Mouse (Mus musculus): ENCODE data around the gene Pou2f1. TPM values are rescaled to one million over a fixed set of nuclear protein-coding genes. Genes with fewer than 3 reads are reported as not detected.

The Pou2f1 gene
- polyA plus RNA-seq, 1 experiment from 2014 or later: 15.5 TPM

DNA sequence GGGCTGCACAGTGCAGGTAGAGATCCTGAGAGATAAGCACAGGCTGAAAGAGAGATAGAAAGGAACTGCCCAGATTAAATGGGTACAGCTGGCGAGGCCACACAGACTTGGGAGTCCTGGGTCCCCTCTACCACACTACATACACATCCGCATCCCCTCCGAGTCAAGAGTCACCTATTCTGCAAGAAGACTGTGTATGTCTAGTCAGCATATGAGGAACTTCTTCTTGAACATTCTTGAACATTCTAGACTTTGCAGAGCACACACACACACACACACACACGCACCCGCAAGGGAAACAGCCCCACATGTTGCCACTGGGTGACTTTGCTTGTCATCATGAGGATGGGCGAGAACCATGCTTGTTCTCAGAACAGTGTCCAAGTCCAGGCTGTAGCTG lies 173.9 kb downstream of the Pou2f1 start:
- 85% methylated on average over 6 of the region's 6 CpGs for WGBS
- no peak overlapping the region for H3K9ac ChIP-seq (ENCODE audit: low read depth, low read length)
- ATAC-seq (replicated peaks; ENCODE audit: low FRiP score): 0 out of 2 replicates have a peak, but pooled peaks have one; percentile 5

GRCm38 (mm10) chr1:165828173-165828572 lies 174.3 kb downstream of the Pou2f1 start:
- DNase-seq (ENCODE audit: low spot score): no peak
- Histone ChIP-seq H3K4me3 (ENCODE audit: low read depth, low read length) (no peak overlapping the region), H3K4me2 (no peak overlapping the region), H3K4me1 (replicated peaks; ENCODE audit: control insufficient read depth, insufficient read depth, low read length) (no peaks in the 10 kb centered on the region), H3K9me3 (ENCODE audit: control insufficient read depth, low read length) (no peaks in the 10 kb centered on the region), H3K36me3 (ENCODE audit: control insufficient read depth, insufficient read depth, low read length) (no peaks in the 10 kb centered on the region), H3K9ac (ENCODE audit: low read depth, low read length) (no peak overlapping the region), H3K27ac (ENCODE audit: low read depth, low read length) (no peak overlapping the region), H3K27me3 (replicated peaks; ENCODE audit: control insufficient read depth, insufficient read depth, low read length) (no peaks in the 10 kb centered on the region)
- 79% methylated on average over 5 of the region's 5 CpGs for WGBS
- ATAC-seq (replicated peaks; ENCODE audit: low FRiP score): no peak

More for the DNA sequence above, 173.9 kb downstream of the Pou2f1 start:
- no peaks in the 10 kb centered on the region for H3K4me1 ChIP-seq (replicated peaks; ENCODE audit: control insufficient read depth, insufficient read depth, low read length)
- no peaks in the 10 kb centered on the region for H3K36me3 ChIP-seq (ENCODE audit: control insufficient read depth, insufficient read depth, low read length)
- no peak overlapping the region for H3K27ac ChIP-seq (ENCODE audit: low read depth, low read length)
- no peak overlapping the region for H3K4me3 ChIP-seq (ENCODE audit: low read depth, low read length)
- H3K27me3 ChIP-seq (replicated peaks; ENCODE audit: control insufficient read depth, insufficient read depth, low read length): no peaks in the 10 kb centered on the region
- H3K4me2 ChIP-seq: no peak overlapping the region
- no peaks in the 10 kb centered on the region for H3K9me3 ChIP-seq (ENCODE audit: control insufficient read depth, low read length)
- no peak for DNase-seq (ENCODE audit: low spot score)

DNA sequence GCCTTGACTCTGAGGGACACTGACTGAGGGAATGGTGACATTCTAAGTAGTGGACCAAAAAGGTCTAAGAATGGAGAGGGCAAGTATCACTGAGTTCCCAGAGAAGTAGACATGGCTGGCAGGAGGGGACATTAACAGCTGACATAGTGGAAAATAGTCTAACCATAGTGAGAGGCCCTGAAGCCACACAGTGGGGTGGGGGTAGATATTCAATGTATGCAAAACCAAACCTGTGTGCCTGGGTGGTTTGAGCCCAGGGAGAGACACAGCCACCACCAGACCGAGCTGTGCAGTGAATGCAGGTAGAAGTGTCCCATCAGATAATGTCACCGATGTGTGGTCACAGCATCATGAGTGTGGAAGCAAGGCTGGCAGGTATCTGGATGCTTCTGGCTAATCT lies 180.4 kb downstream of the Pou2f1 start:
- Histone ChIP-seq H3K4me1 (replicated peaks; ENCODE audit: control insufficient read depth, insufficient read depth, low read length) (peaks cover 21% of the 10 kb centered on the region), H3K9me3 (ENCODE audit: control insufficient read depth, low read length) (no peaks in the 10 kb centered on the region), H3K9ac (ENCODE audit: low read depth, low read length) (no peak overlapping the region), H3K27ac (ENCODE audit: low read depth, low read length) (no peak overlapping the region), H3K36me3 (ENCODE audit: control insufficient read depth, insufficient read depth, low read length) (no peaks in the 10 kb centered on the region), H3K4me3 (ENCODE audit: low read depth, low read length) (no peak overlapping the region), H3K27me3 (replicated peaks; ENCODE audit: control insufficient read depth, insufficient read depth, low read length) (no peaks in the 10 kb centered on the region), H3K4me2 (no peak overlapping the region)
- no peak for ATAC-seq (replicated peaks; ENCODE audit: low FRiP score)
- WGBS: 71% methylated on average over 2 of the region's 2 CpGs
- no peak for DNase-seq (ENCODE audit: low spot score)

GRCm38 (mm10) chr1:165819147-165819546 lies 183.3 kb downstream of the Pou2f1 start:
- peaks cover 21% of the 10 kb centered on the region for H3K4me1 ChIP-seq (replicated peaks; ENCODE audit: control insufficient read depth, insufficient read depth, low read length)
- ATAC-seq (replicated peaks; ENCODE audit: low FRiP score) (no peak), DNase-seq (ENCODE audit: low spot score) (no peak)
- H3K9me3 ChIP-seq (ENCODE audit: control insufficient read depth, low read length): no peaks in the 10 kb centered on the region
- 68% methylated on average over 4 of the region's 4 CpGs for WGBS
- no peak overlapping the region for H3K9ac ChIP-seq (ENCODE audit: low read depth, low read length)
- H3K4me2 ChIP-seq: no peak overlapping the region
- no peak overlapping the region for H3K4me3 ChIP-seq (ENCODE audit: low read depth, low read length)
- H3K27ac ChIP-seq (ENCODE audit: low read depth, low read length): peak overlapping the region; percentile 34; the same call in 1 of the 2 replicates
- H3K36me3 ChIP-seq (ENCODE audit: control insufficient read depth, insufficient read depth, low read length): no peaks in the 10 kb centered on the region
- no peaks in the 10 kb centered on the region for H3K27me3 ChIP-seq (replicated peaks; ENCODE audit: control insufficient read depth, insufficient read depth, low read length)

DNA sequence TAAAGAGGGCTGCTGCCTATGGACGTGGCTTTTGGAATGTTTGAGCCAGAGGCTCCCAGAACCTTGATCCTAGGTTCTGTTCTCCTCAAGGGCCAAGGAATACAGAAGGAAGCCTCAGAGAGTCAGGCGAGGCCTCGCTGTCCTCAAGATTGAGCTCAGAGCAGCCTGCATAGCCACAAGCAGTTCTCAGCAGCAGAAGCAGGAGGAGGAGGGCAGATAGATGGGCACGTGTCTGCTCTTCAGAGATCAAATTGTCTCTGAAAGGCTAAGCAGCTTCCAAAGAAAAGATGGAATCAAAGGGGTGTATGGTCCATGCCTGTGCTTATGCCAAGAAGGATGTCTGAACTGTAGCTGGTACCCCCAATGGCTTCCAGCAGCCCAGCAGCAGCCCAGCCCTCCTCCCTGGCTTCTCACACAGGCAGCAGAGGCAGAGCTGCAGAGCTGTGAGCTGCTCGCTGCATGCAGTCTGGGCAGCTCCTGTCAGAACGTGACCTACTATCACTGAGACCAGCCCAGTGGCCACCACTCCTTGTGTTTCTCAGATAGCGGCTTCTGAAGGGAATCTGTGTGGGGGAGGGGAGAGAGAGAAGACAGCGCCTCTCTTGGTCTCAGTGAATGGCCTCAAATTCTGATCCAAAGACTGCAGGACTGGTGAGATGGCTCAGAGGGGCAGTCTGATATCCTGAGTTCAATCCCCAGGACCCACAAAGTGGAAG lies 184.2 kb downstream of the Pou2f1 start:
- H3K4me2 ChIP-seq: peak overlapping the region; percentile 33
- H3K4me1 ChIP-seq (replicated peaks; ENCODE audit: control insufficient read depth, insufficient read depth, low read length): peaks cover 21% of the 10 kb centered on the region
- DNase-seq (ENCODE audit: low spot score) (peak; percentile 71), ATAC-seq (replicated peaks; ENCODE audit: low FRiP score) (peak; percentile 99)
- peak overlapping the region; percentile 51 for H3K9ac ChIP-seq (ENCODE audit: low read depth, low read length)
- no peaks in the 10 kb centered on the region for H3K9me3 ChIP-seq (ENCODE audit: control insufficient read depth, low read length)
- H3K36me3 ChIP-seq (ENCODE audit: control insufficient read depth, insufficient read depth, low read length): no peaks in the 10 kb centered on the region
- whole genome bisulfite sequencing: 19% methylated on average over 8 of the region's 8 CpGs
- no peaks in the 10 kb centered on the region for H3K27me3 ChIP-seq (replicated peaks; ENCODE audit: control insufficient read depth, insufficient read depth, low read length)
- no peak overlapping the region for H3K4me3 ChIP-seq (ENCODE audit: low read depth, low read length)
- H3K27ac ChIP-seq (ENCODE audit: low read depth, low read length): peak overlapping the region; percentile 70

- DNase-seq (ENCODE audit: low spot score) (no peak), ATAC-seq (replicated peaks; ENCODE audit: low FRiP score) (0 out of 2 replicates have a peak, but pooled peaks have one; percentile 0)
- H3K36me3 ChIP-seq (ENCODE audit: control insufficient read depth, insufficient read depth, low read length): no peaks in the 10 kb centered on the region
- peaks cover 21% of the 10 kb centered on the region for H3K4me1 ChIP-seq (replicated peaks; ENCODE audit: control insufficient read depth, insufficient read depth, low read length)
- no peaks in the 10 kb centered on the region for H3K9me3 ChIP-seq (ENCODE audit: control insufficient read depth, low read length)
- no peak overlapping the region for H3K4me3 ChIP-seq (ENCODE audit: low read depth, low read length)
- H3K27me3 ChIP-seq (replicated peaks; ENCODE audit: control insufficient read depth, insufficient read depth, low read length): no peaks in the 10 kb centered on the region
- no peak overlapping the region; the same call in 1 of the 2 replicates for H3K4me2 ChIP-seq
- H3K9ac ChIP-seq (ENCODE audit: low read depth, low read length): no peak overlapping the region; the same call in 1 of the 2 replicates
- 65% methylated on average over 9 of the region's 9 CpGs for WGBS
- no peak overlapping the region for H3K27ac ChIP-seq (ENCODE audit: low read depth, low read length)
These were observed 185.2 kb downstream of the Pou2f1 start for GRCm38 (mm10) chr1:165817264-165817663.

DNA sequence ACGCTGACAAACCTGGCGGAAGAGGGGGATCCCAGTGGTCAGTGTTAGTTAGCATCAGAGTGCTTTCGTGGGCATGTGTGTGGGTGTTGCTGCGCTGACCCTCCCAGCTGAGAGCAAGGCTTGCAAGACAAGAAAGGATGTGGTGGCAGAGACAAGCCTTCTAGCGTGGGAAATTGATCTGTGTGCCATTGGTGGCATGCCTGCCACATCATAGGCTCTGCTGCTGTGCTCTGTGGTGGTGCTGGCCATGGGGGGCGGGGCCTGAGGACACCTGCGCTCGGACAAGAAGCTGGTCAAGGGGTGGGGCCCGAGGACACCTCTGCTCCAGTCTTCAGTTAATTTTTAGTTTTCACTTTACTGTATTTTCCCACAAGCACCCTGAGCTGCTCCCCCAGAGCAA lies 186.1 kb downstream of the Pou2f1 start:
- ATAC-seq (replicated peaks; ENCODE audit: low FRiP score) (no peak), DNase-seq (ENCODE audit: low spot score) (no peak)
- Histone ChIP-seq H3K4me1 (replicated peaks; ENCODE audit: control insufficient read depth, insufficient read depth, low read length) (peaks cover 21% of the 10 kb centered on the region), H3K27ac (ENCODE audit: low read depth, low read length) (no peak overlapping the region), H3K27me3 (replicated peaks; ENCODE audit: control insufficient read depth, insufficient read depth, low read length) (no peaks in the 10 kb centered on the region), H3K4me2 (no peak overlapping the region), H3K9ac (ENCODE audit: low read depth, low read length) (no peak overlapping the region), H3K9me3 (ENCODE audit: control insufficient read depth, low read length) (no peaks in the 10 kb centered on the region), H3K36me3 (ENCODE audit: control insufficient read depth, insufficient read depth, low read length) (no peaks in the 10 kb centered on the region), H3K4me3 (ENCODE audit: low read depth, low read length) (no peak overlapping the region)
- WGBS: 76% methylated on average over 9 of the region's 9 CpGs

All from liver, embryonic 11.5 days (tissue).